Mouse (Mus musculus): Measurements from ENCODE around the gene Slc37a1. TPM values are rescaled to one million over a fixed set of nuclear protein-coding genes. Genes with fewer than 3 reads are reported as not detected.

The Slc37a1 gene
- polyA plus RNA-seq, 1 experiment from 2014 or later: 1.8 TPM

DNA sequence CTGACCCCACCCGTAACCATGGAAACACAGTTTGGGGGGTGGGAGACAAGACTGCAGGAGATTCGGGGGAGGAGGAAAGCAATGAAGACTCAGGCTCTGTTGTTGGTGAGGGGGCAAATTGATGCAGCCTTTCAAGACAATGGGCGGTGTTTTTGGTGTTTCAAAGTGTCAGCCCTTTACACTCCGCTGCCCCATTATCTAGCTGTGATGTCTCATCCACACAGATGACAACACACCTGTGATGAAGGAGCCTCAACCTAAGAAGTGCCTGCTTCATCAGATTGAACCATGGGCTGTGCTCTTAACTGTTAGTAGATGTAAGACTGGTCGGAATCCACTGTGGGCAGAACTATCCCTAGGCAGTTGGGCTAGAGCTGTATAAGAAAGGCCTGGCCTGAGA, 22.8 kb upstream of the Slc37a1 start:
- H3K4me2 ChIP-seq (ENCODE audit: low read depth, low read length): no peak overlapping the region
- H3K27ac ChIP-seq (replicated peaks; ENCODE audit: low read depth, low read length): no peak overlapping the region
- no peaks in the 10 kb centered on the region for H3K4me1 ChIP-seq (ENCODE audit: control insufficient read depth, insufficient read depth, low read length)
- WGBS: 85% methylated on average over 5 of the region's 5 CpGs
- DNase-seq (ENCODE audit: low spot score) (no peak), ATAC-seq (replicated peaks; ENCODE audit: insufficient number of reproducible peaks, low FRiP score, low TSS enrichment, low read depth) (no peak)
- no peak overlapping the region for H3K9ac ChIP-seq (replicated peaks; ENCODE audit: low read length)
- H3K9me3 ChIP-seq (replicated peaks; ENCODE audit: control insufficient read depth, low read length): no peaks in the 10 kb centered on the region
- no peak overlapping the region for H3K4me3 ChIP-seq (ENCODE audit: low read depth, low read length)
- H3K27me3 ChIP-seq (ENCODE audit: control insufficient read depth, insufficient read depth, low read length): no peaks in the 10 kb centered on the region
- no peaks in the 10 kb centered on the region for H3K36me3 ChIP-seq (replicated peaks; ENCODE audit: control insufficient read depth, insufficient read depth, low read depth, low read length)

DNA sequence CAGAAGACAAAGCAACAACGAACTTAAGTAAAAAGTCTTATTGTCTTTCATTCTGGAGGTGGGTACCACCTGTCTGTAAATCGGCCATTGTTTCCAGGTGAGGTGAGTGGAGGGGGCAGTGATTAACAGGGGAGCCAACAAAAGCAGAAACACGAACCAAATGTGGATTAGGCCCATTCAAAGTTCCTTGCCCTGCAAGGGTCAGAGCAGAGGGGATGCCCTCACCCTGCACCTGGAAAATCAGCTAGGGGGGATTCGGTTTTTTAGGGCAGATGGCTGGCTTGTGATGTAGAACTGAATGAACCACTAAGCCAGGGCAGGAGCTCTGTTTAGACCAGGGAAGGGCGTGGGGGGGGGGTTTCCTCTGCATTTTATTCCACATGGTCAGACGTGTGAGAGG, 22.2 kb upstream of the Slc37a1 start:
- Histone ChIP-seq H3K9ac (replicated peaks; ENCODE audit: low read length) (no peak overlapping the region), H3K9me3 (replicated peaks; ENCODE audit: control insufficient read depth, low read length) (no peaks in the 10 kb centered on the region), H3K27me3 (ENCODE audit: control insufficient read depth, insufficient read depth, low read length) (no peaks in the 10 kb centered on the region), H3K36me3 (replicated peaks; ENCODE audit: control insufficient read depth, insufficient read depth, low read depth, low read length) (no peaks in the 10 kb centered on the region), H3K4me3 (ENCODE audit: low read depth, low read length) (no peak overlapping the region), H3K4me1 (ENCODE audit: control insufficient read depth, insufficient read depth, low read length) (no peaks in the 10 kb centered on the region), H3K27ac (replicated peaks; ENCODE audit: low read depth, low read length) (no peak overlapping the region), H3K4me2 (ENCODE audit: low read depth, low read length) (no peak overlapping the region)
- ATAC-seq (replicated peaks; ENCODE audit: insufficient number of reproducible peaks, low FRiP score, low TSS enrichment, low read depth) (no peak), DNase-seq (ENCODE audit: low spot score) (no peak)
- 43% methylated on average over 6 of the region's 6 CpGs for WGBS

DNA sequence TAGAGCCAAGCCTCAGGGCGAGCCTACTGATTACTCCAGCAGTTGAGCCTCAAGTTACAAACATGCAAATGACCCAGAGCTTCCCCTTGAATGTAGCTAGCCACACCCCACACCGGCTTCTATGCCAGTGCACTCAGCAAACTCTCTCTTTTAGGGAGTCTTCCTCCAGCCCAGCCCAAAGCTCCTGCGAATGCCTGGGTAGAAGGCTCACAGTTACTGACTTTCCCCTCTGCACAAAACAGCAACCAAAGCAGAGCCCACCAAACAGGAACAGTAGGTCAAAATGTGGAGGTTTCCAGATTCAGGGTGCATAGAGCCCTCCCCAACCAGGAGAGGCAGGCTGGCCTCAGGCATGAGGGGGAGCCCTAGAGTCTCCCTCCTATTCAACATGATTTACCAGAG, 21.4 kb upstream of the Slc37a1 start:
- Histone ChIP-seq H3K36me3 (replicated peaks; ENCODE audit: control insufficient read depth, insufficient read depth, low read depth, low read length) (no peaks in the 10 kb centered on the region), H3K9ac (replicated peaks; ENCODE audit: low read length) (no peak overlapping the region), H3K27me3 (ENCODE audit: control insufficient read depth, insufficient read depth, low read length) (no peaks in the 10 kb centered on the region), H3K4me1 (ENCODE audit: control insufficient read depth, insufficient read depth, low read length) (no peaks in the 10 kb centered on the region), H3K9me3 (replicated peaks; ENCODE audit: control insufficient read depth, low read length) (no peaks in the 10 kb centered on the region), H3K27ac (replicated peaks; ENCODE audit: low read depth, low read length) (no peak overlapping the region), H3K4me3 (ENCODE audit: low read depth, low read length) (no peak overlapping the region), H3K4me2 (ENCODE audit: low read depth, low read length) (no peak overlapping the region)
- DNase-seq (ENCODE audit: low spot score) (peak; percentile 56), ATAC-seq (replicated peaks; ENCODE audit: insufficient number of reproducible peaks, low FRiP score, low TSS enrichment, low read depth) (no peak)
- 7% methylated on average over 3 of the region's 3 CpGs for WGBS

DNA sequence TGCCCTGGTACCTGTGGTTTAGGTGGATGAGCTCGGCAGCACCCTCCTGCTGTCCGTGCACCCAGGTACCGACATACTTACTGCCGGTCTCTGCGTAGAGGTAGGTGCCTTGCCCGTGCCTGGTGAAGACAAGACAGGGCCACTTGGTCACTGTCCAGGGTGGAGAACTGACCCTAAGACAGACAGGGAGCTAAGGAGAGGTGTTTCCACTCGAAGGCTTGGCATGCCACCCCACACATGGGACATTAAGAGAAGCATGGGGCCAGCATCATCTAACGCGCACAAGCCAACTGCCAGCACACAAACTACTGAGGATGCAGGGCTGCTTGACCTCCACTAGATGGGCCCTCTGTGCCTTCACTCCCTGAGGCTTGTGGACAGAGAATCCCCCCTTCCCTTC, 20.8 kb upstream of the Slc37a1 start:
- no peak for DNase-seq (ENCODE audit: low spot score)

DNA sequence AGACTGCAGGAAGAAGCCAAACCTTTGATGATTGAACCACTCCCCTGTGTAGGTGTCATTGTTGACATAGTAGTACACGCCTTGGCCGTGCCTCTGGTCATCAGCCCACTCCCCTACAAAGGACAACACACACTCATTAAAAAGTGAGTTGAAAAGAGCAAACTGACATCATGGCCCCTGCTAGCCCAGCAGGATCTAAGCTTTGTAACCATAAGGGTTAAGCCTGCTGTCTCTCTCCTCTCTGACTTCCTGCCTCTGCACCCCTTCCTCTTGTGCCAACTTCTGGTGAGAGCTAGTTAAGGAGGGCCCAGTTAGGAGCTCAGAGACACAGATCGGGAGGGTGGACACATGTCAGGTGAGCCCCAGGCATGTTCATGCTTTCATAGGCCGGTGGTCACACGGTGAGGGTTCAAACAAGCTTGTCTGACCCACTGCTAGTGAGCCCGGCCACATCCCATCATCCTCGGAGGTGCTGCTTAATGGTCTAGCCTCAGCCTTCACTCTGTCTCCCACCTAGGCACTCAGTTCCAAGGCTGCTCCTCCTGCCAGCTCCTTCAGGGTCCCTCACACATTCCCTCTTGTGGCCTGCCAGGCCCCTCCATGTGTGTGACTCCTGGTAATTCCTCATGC, 20.2 kb upstream of the Slc37a1 start:
- Histone ChIP-seq H3K4me2 (ENCODE audit: low read depth, low read length) (no peak overlapping the region), H3K27ac (replicated peaks; ENCODE audit: low read depth, low read length) (no peak overlapping the region), H3K9me3 (replicated peaks; ENCODE audit: control insufficient read depth, low read length) (no peaks in the 10 kb centered on the region), H3K4me3 (ENCODE audit: low read depth, low read length) (no peak overlapping the region), H3K9ac (replicated peaks; ENCODE audit: low read length) (no peak overlapping the region), H3K27me3 (ENCODE audit: control insufficient read depth, insufficient read depth, low read length) (no peaks in the 10 kb centered on the region), H3K4me1 (ENCODE audit: control insufficient read depth, insufficient read depth, low read length) (no peaks in the 10 kb centered on the region), H3K36me3 (replicated peaks; ENCODE audit: control insufficient read depth, insufficient read depth, low read depth, low read length) (no peaks in the 10 kb centered on the region)
- no peak for ATAC-seq (replicated peaks; ENCODE audit: insufficient number of reproducible peaks, low FRiP score, low TSS enrichment, low read depth)
- no peak for DNase-seq (ENCODE audit: low spot score)
- 90% methylated on average over 7 of the region's 7 CpGs for WGBS

More for the DNA sequence above, 20.8 kb upstream of the Slc37a1 start:
- H3K36me3 ChIP-seq (replicated peaks; ENCODE audit: control insufficient read depth, insufficient read depth, low read depth, low read length): no peaks in the 10 kb centered on the region
- H3K9ac ChIP-seq (replicated peaks; ENCODE audit: low read length): no peak overlapping the region
- H3K4me3 ChIP-seq (ENCODE audit: low read depth, low read length): no peak overlapping the region
- no peak overlapping the region for H3K27ac ChIP-seq (replicated peaks; ENCODE audit: low read depth, low read length)
- H3K4me2 ChIP-seq (ENCODE audit: low read depth, low read length): no peak overlapping the region
- H3K9me3 ChIP-seq (replicated peaks; ENCODE audit: control insufficient read depth, low read length): no peaks in the 10 kb centered on the region
- no peaks in the 10 kb centered on the region for H3K27me3 ChIP-seq (ENCODE audit: control insufficient read depth, insufficient read depth, low read length)
- WGBS: 92% methylated on average over 9 of the region's 9 CpGs
- no peaks in the 10 kb centered on the region for H3K4me1 ChIP-seq (ENCODE audit: control insufficient read depth, insufficient read depth, low read length)
- ATAC-seq (replicated peaks; ENCODE audit: insufficient number of reproducible peaks, low FRiP score, low TSS enrichment, low read depth): no peak

DNA sequence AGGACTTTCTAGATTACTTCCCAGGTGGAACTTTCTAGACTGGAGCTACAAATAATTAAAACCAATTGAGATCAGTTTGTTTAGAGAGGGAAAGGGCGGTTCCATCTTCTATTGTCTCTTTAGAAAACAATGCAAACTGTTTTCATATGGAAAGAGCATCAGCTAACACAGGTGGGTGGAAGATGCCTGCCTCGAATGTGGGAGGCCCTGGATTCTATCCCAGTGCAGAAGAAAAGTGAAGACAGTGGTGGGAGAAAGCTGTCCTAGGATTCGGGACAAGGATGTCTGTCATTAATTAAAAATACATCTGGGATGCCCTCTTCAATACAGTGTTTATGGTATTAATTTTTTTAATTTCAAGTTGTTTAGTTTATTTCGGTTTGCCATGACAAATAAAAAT, 19.5 kb upstream of the Slc37a1 start:
- Histone ChIP-seq H3K27ac (replicated peaks; ENCODE audit: low read depth, low read length) (no peak overlapping the region), H3K27me3 (ENCODE audit: control insufficient read depth, insufficient read depth, low read length) (no peaks in the 10 kb centered on the region), H3K4me3 (ENCODE audit: low read depth, low read length) (no peak overlapping the region), H3K9ac (replicated peaks; ENCODE audit: low read length) (no peak overlapping the region), H3K36me3 (replicated peaks; ENCODE audit: control insufficient read depth, insufficient read depth, low read depth, low read length) (no peaks in the 10 kb centered on the region), H3K9me3 (replicated peaks; ENCODE audit: control insufficient read depth, low read length) (no peaks in the 10 kb centered on the region), H3K4me1 (ENCODE audit: control insufficient read depth, insufficient read depth, low read length) (no peaks in the 10 kb centered on the region), H3K4me2 (ENCODE audit: low read depth, low read length) (no peak overlapping the region)
- ATAC-seq (replicated peaks; ENCODE audit: insufficient number of reproducible peaks, low FRiP score, low TSS enrichment, low read depth) (no peak), DNase-seq (ENCODE audit: low spot score) (no peak)
- WGBS: 69% methylated on average over 4 of the region's 4 CpGs

DNA sequence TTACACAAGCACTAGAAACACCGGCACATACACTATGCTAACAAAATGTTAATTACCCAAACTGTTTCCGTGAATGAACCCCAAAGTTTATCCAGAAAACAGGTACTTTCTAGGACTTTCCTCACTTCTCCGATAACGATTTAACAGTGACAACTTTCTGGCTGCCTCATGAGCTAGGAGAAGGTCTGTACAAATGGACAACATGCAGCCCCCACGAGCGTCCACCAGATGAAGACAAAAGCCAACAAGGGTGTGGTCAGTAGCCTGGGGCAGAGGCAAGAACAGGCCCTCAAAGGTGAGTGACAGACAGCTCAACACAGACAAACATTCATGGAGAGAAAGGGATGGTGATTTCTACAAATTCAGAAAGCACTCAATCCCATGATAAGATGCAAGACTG, 19.0 kb upstream of the Slc37a1 start:
- 77% methylated on average over 6 of the region's 6 CpGs for WGBS
- no peak for ATAC-seq (replicated peaks; ENCODE audit: insufficient number of reproducible peaks, low FRiP score, low TSS enrichment, low read depth)

DNA sequence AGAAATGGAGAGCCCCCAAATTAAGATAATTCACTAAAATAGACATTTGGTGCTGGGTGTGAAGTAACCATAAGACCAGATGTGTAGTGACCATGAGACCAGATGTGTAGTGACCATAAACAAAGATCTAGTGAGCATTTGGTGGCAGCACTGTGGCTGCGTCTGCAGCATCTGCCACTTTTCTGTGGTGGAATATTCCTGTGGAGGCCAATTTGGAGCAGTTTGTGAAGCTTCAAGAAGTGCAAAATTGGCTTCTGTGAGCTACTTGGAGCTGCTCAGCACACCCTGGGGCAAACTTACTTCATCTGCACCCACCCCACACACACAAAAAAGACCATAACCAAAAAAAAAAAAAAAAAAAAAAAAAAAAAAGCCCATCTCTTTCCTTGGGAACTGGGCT, 18.6 kb upstream of the Slc37a1 start:
- Histone ChIP-seq H3K4me1 (ENCODE audit: control insufficient read depth, insufficient read depth, low read length) (no peaks in the 10 kb centered on the region), H3K9ac (replicated peaks; ENCODE audit: low read length) (no peak overlapping the region), H3K4me2 (ENCODE audit: low read depth, low read length) (no peak overlapping the region), H3K36me3 (replicated peaks; ENCODE audit: control insufficient read depth, insufficient read depth, low read depth, low read length) (no peaks in the 10 kb centered on the region), H3K27me3 (ENCODE audit: control insufficient read depth, insufficient read depth, low read length) (no peaks in the 10 kb centered on the region), H3K9me3 (replicated peaks; ENCODE audit: control insufficient read depth, low read length) (no peaks in the 10 kb centered on the region), H3K27ac (replicated peaks; ENCODE audit: low read depth, low read length) (no peak overlapping the region), H3K4me3 (ENCODE audit: low read depth, low read length) (no peak overlapping the region)
- ATAC-seq (replicated peaks; ENCODE audit: insufficient number of reproducible peaks, low FRiP score, low TSS enrichment, low read depth) (no peak), DNase-seq (ENCODE audit: low spot score) (no peak)
- WGBS: 85% methylated on average over 1 of the region's 1 CpGs

More for the DNA sequence above, 19.0 kb upstream of the Slc37a1 start:
- Histone ChIP-seq H3K9me3 (replicated peaks; ENCODE audit: control insufficient read depth, low read length) (no peaks in the 10 kb centered on the region), H3K27ac (replicated peaks; ENCODE audit: low read depth, low read length) (no peak overlapping the region), H3K4me1 (ENCODE audit: control insufficient read depth, insufficient read depth, low read length) (no peaks in the 10 kb centered on the region), H3K4me2 (ENCODE audit: low read depth, low read length) (no peak overlapping the region), H3K9ac (replicated peaks; ENCODE audit: low read length) (no peak overlapping the region), H3K27me3 (ENCODE audit: control insufficient read depth, insufficient read depth, low read length) (no peaks in the 10 kb centered on the region), H3K36me3 (replicated peaks; ENCODE audit: control insufficient read depth, insufficient read depth, low read depth, low read length) (no peaks in the 10 kb centered on the region), H3K4me3 (ENCODE audit: low read depth, low read length) (no peak overlapping the region)
- DNase-seq (ENCODE audit: low spot score): no peak
